Mouse (Mus musculus) embryonic facial prominence, embryonic 14.5 days (tissue): Measurements from ENCODE around the gene Cdca5. TPM values are rescaled to one million over a fixed set of nuclear protein-coding genes. Genes with fewer than 3 reads are reported as not detected.

Experiments used
- ATAC-seq: fragments of 200-750 bp; cut with Nextera tagmentation; 2 replicates; pipeline ENCODE4 v1.8.0; 2017; ENCODE audit warnings: low read depth, moderate number of reproducible peaks, moderate TSS enrichment
- DNase-seq: peaks from one replicate; pipeline ENCODE4 v3.0.0-alpha.2; 2015; ENCODE audit warnings: low spot score
- H3K27ac ChIP-seq: fragments of 300-500 bp; sonication (generic); replicated peaks from 2 replicates; pipeline ENCODE4 v1.5.1; 2014; ENCODE audit warnings: low read depth, mild to moderate bottlenecking, low read length, moderate library complexity
- H3K27me3 ChIP-seq: fragments of 300-500 bp; sonication (generic); replicated peaks from 2 replicates; pipeline ENCODE4 v1.6.1; 2014; ENCODE audit warnings: low read length; ENCODE audit not compliant: control insufficient read depth, insufficient read depth
- H3K36me3 ChIP-seq: fragments of 300-500 bp; sonication (generic); 2 replicates; pipeline ENCODE4 v1.6.1; 2014; ENCODE audit warnings: low read length, mixed read lengths; ENCODE audit not compliant: control insufficient read depth, insufficient read depth
- H3K4me1 ChIP-seq: fragments of 300-500 bp; sonication (generic); 2 replicates; pipeline ENCODE4 v1.6.1; 2014; ENCODE audit warnings: antibody characterized with exemption, low read length; ENCODE audit not compliant: control insufficient read depth, insufficient read depth
- H3K4me2 ChIP-seq: fragments of 300-500 bp; sonication (generic); 2 replicates; pipeline ENCODE4 v1.6.1; 2014; ENCODE audit warnings: low read depth, mild to moderate bottlenecking, low read length, moderate library complexity, mixed read lengths
- H3K4me3 ChIP-seq: fragments of 300-500 bp; sonication (generic); 2 replicates; pipeline ENCODE4 v1.5.1; 2014; ENCODE audit warnings: low read depth, mild to moderate bottlenecking, low read length
- H3K9ac ChIP-seq: fragments of 300-500 bp; sonication (generic); 2 replicates; pipeline ENCODE4 v1.6.1; 2014; ENCODE audit warnings: low read depth, mild to moderate bottlenecking, low read length, moderate library complexity, mixed read lengths
- H3K9me3 ChIP-seq: fragments of 300-500 bp; sonication (generic); 2 replicates; pipeline ENCODE4 v1.6.1; 2016; ENCODE audit warnings: low read length; ENCODE audit not compliant: control insufficient read depth
- WGBS: fragments of 180-500 bp; shearing (Covaris S2); extraction: QIAGEN DNeasy Blood & Tissue Kit; methylation state at CpG from one replicate; pipeline ENCODE4 v1.1.7; 2014; 5-methylcytosine and 5-hydroxymethylcytosine counted together
- polyA plus RNA-seq: library from polyadenylated mRNA; unstranded; fragments of >200 nt; fragmentation: Nextera tagmentation; extraction: Ambion mirVana; gene quantifications from 2 replicates; pipeline ENCODE4 v1.2.1, GENCODE M21; 2014

Cdca5 gene
- polyA plus RNA-seq, 1 experiment from 2014 or later: 24.6 TPM

DNA sequence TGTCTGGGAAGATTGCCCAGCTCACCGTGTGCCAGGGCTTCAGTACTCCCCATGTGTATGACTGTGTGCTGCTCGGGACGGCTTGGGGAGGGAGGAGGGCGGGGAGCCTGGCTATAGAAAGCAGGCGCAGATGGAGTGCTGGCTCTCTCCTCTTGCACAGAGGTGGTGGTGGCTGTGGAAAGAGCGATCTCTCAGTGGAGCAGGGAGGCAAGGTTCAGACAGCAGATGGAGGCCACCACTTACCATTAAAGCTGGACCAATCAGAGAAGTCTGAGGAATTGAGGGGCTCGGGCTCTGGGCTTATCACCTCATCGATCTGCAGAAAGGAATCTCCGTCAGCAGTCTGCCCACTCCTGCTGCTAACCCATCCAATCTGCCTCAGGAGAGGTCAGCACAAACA is 2.6 kb upstream of the Cdca5 start, which contains the start of gene Gm28374:
Gene Gm28374, minus strand, starts transcription at position 101 of the 400 bp plus-strand sequence.
- Histone ChIP-seq H3K27me3 (no peaks in the 10 kb centered on the region), H3K4me1 (peaks cover 6% of the 10 kb centered on the region), H3K36me3 (peaks cover 32% of the 10 kb centered on the region), H3K27ac (no peak within 1 kb of the TSS), H3K9ac (no peak within 1 kb of the TSS), H3K4me3 (no peak within 1 kb of the TSS), H3K9me3 (no peaks in the 10 kb centered on the region), H3K4me2 (no peak within 1 kb of the TSS)
- WGBS: 89% methylated on average over 8 of the region's 9 CpGs
- ATAC-seq (no peak), DNase-seq (no peak)

DNA sequence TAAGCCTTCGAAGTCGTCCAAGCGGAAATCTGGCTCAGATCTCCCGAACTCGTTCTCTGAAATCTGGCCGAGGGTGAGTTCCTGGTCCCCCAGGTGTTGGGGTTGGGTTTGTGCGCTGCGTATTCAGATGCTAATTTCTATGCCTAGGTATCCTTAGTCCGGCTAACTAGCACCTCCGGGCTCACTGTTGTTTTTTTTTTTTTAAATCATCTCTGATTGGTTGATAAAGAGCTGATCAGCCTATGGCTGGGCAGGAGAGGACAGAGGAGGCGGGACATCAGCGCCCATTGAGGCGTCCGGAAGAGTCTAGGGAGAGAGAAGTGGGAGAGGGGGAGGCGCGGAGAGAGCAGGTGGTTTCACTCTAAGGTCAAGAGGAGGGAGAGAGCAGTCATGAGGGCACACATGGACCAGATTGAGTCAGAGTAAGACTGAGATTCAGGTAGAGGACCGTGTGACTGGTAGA is 665 bp downstream of the Cdca5 start:
- DNase-seq (peak; percentile 85), ATAC-seq (peak; percentile 71)
- H3K27me3 ChIP-seq: no peaks in the 10 kb centered on the region
- peaks cover 6% of the 10 kb centered on the region for H3K4me1 ChIP-seq
- under 1% methylated on average over 17 of the region's 17 CpGs for WGBS
- no peaks in the 10 kb centered on the region for H3K9me3 ChIP-seq
- H3K9ac ChIP-seq: peak overlapping the region; percentile 75
- H3K4me2 ChIP-seq: peak overlapping the region; percentile 88
- H3K36me3 ChIP-seq: peaks cover 44% of the 10 kb centered on the region
- H3K4me3 ChIP-seq: peak overlapping the region; percentile 73
- peak overlapping the region; percentile 57 for H3K27ac ChIP-seq

DNA sequence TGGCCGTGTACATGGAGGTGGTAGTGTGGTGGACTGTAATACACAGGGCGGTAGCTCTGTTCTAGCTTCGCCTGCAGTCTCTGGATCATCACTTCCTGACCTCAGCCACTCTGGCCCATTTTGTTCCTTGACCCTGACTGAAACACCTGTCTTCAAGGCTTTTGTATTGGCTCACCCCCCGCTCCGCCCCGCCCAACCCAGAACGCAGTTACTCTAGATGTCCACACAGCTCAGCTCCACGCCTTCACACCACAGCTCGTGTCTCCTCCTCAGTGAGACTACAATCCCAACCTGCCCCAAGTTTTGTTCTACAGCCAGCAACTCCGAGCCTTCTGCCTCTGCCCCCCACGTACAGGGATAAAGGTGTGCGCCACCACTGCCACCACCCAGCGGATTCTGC is 4.1 kb downstream of the Cdca5 start:
- DNase-seq (no peak), ATAC-seq (no peak)
- Histone ChIP-seq H3K4me1 (peaks cover 3% of the 10 kb centered on the region), H3K27ac (no peak overlapping the region), H3K9ac (no peak overlapping the region), H3K4me3 (no peak overlapping the region), H3K27me3 (no peaks in the 10 kb centered on the region), H3K9me3 (no peaks in the 10 kb centered on the region), H3K4me2 (no peak overlapping the region), H3K36me3 (peaks cover 49% of the 10 kb centered on the region)
- WGBS: 93% methylated on average over 12 of the region's 13 CpGs

DNA sequence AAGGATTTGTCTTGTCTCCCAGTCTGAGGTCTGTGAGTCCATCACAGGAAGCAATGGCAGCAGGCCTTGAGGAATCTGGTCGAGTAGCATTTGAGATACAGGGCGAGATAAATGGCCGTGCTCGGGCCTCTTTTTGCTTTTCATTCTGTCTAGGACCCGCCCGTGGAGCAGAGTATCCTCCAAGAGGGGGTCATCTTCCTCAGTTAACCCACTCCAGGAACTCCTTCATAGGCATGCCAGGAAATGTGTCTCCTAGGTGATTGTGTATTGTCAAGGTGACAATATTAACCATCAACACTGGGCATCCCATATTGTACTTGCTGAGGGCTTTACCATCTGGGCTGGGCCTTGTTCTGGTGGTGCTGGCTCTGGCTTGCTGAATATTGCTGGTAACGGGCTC is 9.3 kb downstream of the Cdca5 start, which contains the start of gene AC131692.1:
Gene AC131692.1, plus strand, starts transcription at position 301 of the 400 bp plus-strand sequence.
- Histone ChIP-seq H3K9ac (peak within 1 kb of the TSS; percentile 19; the same call in 1 of the 2 replicates), H3K27me3 (no peaks in the 10 kb centered on the region), H3K36me3 (peaks cover 45% of the 10 kb centered on the region), H3K4me1 (no peaks in the 10 kb centered on the region), H3K27ac (no peak within 1 kb of the TSS), H3K4me2 (no peak within 1 kb of the TSS), H3K9me3 (no peaks in the 10 kb centered on the region), H3K4me3 (no peak within 1 kb of the TSS)
- DNase-seq (no peak), ATAC-seq (no peak)
- 88% methylated on average over 7 of the region's 7 CpGs for whole genome bisulfite sequencing

DNA sequence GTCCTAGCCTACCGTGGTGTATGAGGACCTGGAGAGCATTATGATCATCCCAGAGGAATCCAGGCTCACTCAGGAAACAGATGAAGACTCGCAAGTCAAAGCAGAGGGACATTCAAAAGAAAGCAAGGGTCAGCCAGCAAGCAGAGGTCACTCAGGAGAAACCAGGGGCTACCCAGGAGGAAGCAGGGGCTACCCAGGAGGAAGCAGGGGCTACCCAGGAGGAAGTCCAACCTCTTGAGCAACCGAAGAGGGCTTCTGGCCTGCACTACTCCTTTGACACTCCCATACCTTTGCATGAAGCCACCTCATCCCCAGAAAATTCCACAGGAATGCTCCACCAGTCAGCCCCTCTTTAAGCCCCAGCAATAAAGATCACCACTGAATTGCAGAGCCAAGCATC is 13.1 kb downstream of the Cdca5 start:
- no peak overlapping the region for H3K9ac ChIP-seq
- peaks cover 13% of the 10 kb centered on the region; the same call in 1 of the 2 replicates for H3K36me3 ChIP-seq
- no peak overlapping the region for H3K27ac ChIP-seq
- H3K4me1 ChIP-seq: no peaks in the 10 kb centered on the region
- H3K27me3 ChIP-seq: no peaks in the 10 kb centered on the region
- ATAC-seq: no peak
- H3K9me3 ChIP-seq: no peaks in the 10 kb centered on the region
- no peak overlapping the region for H3K4me2 ChIP-seq
- H3K4me3 ChIP-seq: no peak overlapping the region
- WGBS: 85% methylated on average over 3 of the region's 3 CpGs
- DNase-seq: no peak

DNA sequence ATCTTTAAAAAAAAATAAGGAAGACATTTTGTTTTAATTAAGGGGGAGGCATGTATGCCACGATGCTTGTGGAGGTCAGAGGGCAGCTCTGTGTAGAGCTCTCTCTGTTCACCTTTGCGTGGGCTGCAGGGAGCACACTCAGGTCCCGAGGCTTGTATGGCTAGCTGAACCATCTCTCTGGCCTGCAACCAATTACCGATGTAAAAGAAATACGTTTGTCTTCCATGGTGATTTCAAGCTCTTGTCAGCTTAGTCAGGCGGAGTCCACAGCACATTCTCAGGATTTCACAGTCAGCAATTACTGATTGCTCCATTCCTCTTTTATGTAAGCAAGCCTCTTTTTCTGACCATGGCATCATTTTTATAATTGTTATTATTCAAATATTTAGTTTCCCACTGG is 16.4 kb downstream of the Cdca5 start:
- Histone ChIP-seq H3K36me3 (no peaks in the 10 kb centered on the region), H3K4me1 (no peaks in the 10 kb centered on the region), H3K4me2 (no peak overlapping the region), H3K9me3 (no peaks in the 10 kb centered on the region), H3K9ac (peak overlapping the region; percentile 25; the same call in 1 of the 2 replicates), H3K27me3 (no peaks in the 10 kb centered on the region), H3K4me3 (no peak overlapping the region), H3K27ac (no peak overlapping the region)
- ATAC-seq (no peak), DNase-seq (no peak)
- WGBS: 26% methylated on average over 6 of the region's 6 CpGs

DNA sequence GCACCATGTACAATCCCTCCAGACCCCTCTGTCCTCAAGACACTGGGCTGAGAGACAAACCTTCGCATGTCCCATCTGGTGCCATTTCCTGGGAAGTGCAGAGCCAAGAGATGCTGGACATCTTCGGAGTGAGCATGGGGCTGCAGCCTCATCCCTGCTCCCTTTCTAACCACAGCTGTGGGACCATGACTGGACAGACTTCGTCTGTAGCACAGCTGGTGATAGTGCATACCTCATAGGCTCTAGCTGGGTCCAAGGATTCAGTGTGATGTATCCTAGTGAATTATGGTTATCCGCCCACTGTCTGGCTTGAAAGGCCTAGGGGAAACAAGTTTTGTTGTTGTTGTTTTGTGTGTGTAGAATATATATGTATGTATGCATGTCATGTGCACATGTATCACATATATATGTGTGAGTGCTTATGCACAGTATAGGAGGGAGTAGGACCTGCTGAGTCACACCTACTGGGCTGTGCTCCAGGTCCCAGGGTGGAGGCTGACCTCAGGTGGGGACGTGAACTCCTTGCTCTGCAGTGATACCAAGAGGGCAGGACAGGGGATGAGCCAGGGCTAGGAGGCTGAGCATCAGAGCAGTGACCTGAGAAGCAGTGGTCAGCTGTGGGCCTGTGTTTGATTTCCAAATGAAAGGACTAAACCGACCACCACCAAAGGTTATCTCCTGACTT is 17.5 kb downstream of the Cdca5 start:
- Histone ChIP-seq H3K27ac (no peak overlapping the region), H3K27me3 (no peaks in the 10 kb centered on the region), H3K4me3 (no peak overlapping the region), H3K4me2 (no peak overlapping the region), H3K9me3 (no peaks in the 10 kb centered on the region), H3K9ac (no peak overlapping the region), H3K4me1 (no peaks in the 10 kb centered on the region), H3K36me3 (no peaks in the 10 kb centered on the region)
- DNase-seq (no peak), ATAC-seq (no peak)
- 83% methylated on average over 6 of the region's 6 CpGs for whole genome bisulfite sequencing

DNA sequence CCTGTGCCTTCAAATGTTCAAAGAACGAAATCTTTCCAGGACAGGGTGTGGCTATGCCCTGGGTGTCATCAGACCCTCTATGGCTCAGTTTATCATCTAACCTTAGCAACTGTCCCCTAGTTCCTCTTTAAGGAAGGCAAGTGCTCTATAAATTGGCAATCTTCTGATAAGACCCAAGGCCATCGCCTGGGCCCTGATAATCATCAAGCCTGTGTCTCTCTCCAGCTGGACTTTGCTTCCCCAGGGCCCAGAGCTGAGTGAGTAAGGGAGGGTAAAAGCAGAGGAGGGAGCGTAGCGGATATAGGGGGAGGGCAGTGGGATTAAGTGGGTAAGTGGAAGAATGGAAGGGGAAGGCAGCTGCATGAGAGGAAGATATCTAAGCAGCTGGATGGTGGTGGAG is 19.7 kb downstream of the Cdca5 start:
- no peak overlapping the region for H3K9ac ChIP-seq
- no peak for ATAC-seq
- no peaks in the 10 kb centered on the region for H3K9me3 ChIP-seq
- DNase-seq: no peak
- H3K4me2 ChIP-seq: no peak overlapping the region
- 80% methylated on average over 4 of the region's 4 CpGs for WGBS
- H3K27ac ChIP-seq: no peak overlapping the region
- H3K4me3 ChIP-seq: no peak overlapping the region
- H3K4me1 ChIP-seq: no peaks in the 10 kb centered on the region
- no peaks in the 10 kb centered on the region for H3K27me3 ChIP-seq
- no peaks in the 10 kb centered on the region for H3K36me3 ChIP-seq

DNA sequence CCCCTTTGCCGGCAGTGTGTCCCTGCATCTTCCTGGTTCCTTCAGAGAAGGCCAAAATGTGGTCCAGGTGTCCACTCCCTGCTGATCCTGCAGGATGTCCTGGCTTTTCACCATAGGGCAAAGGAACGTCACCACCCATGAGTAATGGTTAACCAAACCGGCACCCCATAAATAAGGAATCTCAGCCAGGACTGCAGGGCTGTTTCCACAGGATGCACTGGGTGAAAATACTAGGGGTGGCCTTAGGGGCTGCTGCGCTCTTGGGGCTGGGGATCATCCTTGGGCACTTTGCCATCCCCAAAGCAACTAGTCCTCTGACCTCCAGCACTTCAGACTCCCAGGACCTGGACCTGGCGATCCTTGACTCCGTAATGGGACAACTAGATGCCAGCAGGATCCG is 20.8 kb downstream of the Cdca5 start, which contains the start of gene Naaladl1:
Gene Naaladl1, plus strand, starts transcription at position 197 of the 400 bp plus-strand sequence.
- H3K4me3 ChIP-seq: no peak within 1 kb of the TSS
- no peaks in the 10 kb centered on the region for H3K4me1 ChIP-seq
- no peak within 1 kb of the TSS for H3K27ac ChIP-seq
- H3K9me3 ChIP-seq: no peaks in the 10 kb centered on the region
- no peak within 1 kb of the TSS for H3K4me2 ChIP-seq
- no peaks in the 10 kb centered on the region for H3K27me3 ChIP-seq
- ATAC-seq: no peak
- DNase-seq: no peak
- no peak within 1 kb of the TSS for H3K9ac ChIP-seq
- 86% methylated on average over 7 of the region's 7 CpGs for WGBS
- H3K36me3 ChIP-seq: no peaks in the 10 kb centered on the region
